Mouse (Mus musculus) intestine, embryonic 14.5 days (tissue): ENCODE data around the gene Psmb5. TPM values are rescaled to one million over a fixed set of nuclear protein-coding genes. Genes with fewer than 3 reads are reported as not detected.
A peak's percentile ranks its signal among the peaks of the same experiment; 100 is the strongest.

ENCODE experiments used
- ATAC-seq: fragments of 200-750 bp; cut with Nextera tagmentation; replicated peaks from 2 replicates; pipeline ENCODE4 v1.8.0; 2017; ENCODE audit warnings: low read depth, moderate number of reproducible peaks, moderate TSS enrichment, moderate library complexity; ENCODE audit not compliant: low FRiP score, low TSS enrichment
- DNase-seq: peaks from one replicate; pipeline ENCODE4 v3.0.0-alpha.2; 2018; ENCODE audit warnings: low spot score
- H3K27ac ChIP-seq: fragments of 300-500 bp; sonication (generic); 2 replicates; pipeline ENCODE4 v1.5.1; 2014; ENCODE audit warnings: low read depth, mild to moderate bottlenecking, control low read depth
- H3K27me3 ChIP-seq: fragments of 300-500 bp; sonication (generic); replicated peaks from 2 replicates; pipeline ENCODE4 v1.6.1; 2014; ENCODE audit warnings: low read length, control low read depth; ENCODE audit not compliant: control insufficient read depth, insufficient read depth
- H3K36me3 ChIP-seq: fragments of 300-500 bp; sonication (generic); 2 replicates; pipeline ENCODE4 v1.6.1; 2014; ENCODE audit warnings: low read length, control low read depth; ENCODE audit not compliant: control insufficient read depth, insufficient read depth
- H3K4me1 ChIP-seq: fragments of 300-500 bp; sonication (generic); replicated peaks from 2 replicates; pipeline ENCODE4 v1.6.1; 2014; ENCODE audit warnings: low read length, control low read depth, mixed read lengths; ENCODE audit not compliant: control insufficient read depth, insufficient read depth
- H3K4me2 ChIP-seq: fragments of 300-500 bp; sonication (generic); 2 replicates; pipeline ENCODE4 v1.6.1; 2014; ENCODE audit warnings: low read length
- H3K4me3 ChIP-seq: fragments of 300-500 bp; sonication (generic); 2 replicates; pipeline ENCODE4 v1.5.1; 2014; ENCODE audit warnings: low read depth, low read length, control low read depth, mixed read lengths
- H3K9ac ChIP-seq: fragments of 300-500 bp; sonication (generic); 2 replicates; pipeline ENCODE4 v1.6.1; 2014; ENCODE audit warnings: mild to moderate bottlenecking, low read length
- H3K9me3 ChIP-seq: fragments of 300-500 bp; sonication (generic); 2 replicates; pipeline ENCODE4 v1.6.1; 2016; ENCODE audit warnings: low read length, control low read depth; ENCODE audit not compliant: control insufficient read depth
- WGBS: fragments of 180-500 bp; shearing (Covaris S2); extraction: QIAGEN DNeasy Blood & Tissue Kit; methylation state at CpG from one replicate; pipeline ENCODE4 v1.1.7; 2014; 5-methylcytosine and 5-hydroxymethylcytosine counted together
- polyA plus RNA-seq: library from polyadenylated mRNA; unstranded; fragments of >200 nt; fragmentation: Nextera tagmentation; extraction: Ambion mirVana; gene quantifications from 2 replicates; pipeline ENCODE4 v1.2.1, GENCODE M21; 2014

Psmb5 gene
- polyA plus RNA-seq, 1 experiment from 2014 or later = 412 TPM

DNA sequence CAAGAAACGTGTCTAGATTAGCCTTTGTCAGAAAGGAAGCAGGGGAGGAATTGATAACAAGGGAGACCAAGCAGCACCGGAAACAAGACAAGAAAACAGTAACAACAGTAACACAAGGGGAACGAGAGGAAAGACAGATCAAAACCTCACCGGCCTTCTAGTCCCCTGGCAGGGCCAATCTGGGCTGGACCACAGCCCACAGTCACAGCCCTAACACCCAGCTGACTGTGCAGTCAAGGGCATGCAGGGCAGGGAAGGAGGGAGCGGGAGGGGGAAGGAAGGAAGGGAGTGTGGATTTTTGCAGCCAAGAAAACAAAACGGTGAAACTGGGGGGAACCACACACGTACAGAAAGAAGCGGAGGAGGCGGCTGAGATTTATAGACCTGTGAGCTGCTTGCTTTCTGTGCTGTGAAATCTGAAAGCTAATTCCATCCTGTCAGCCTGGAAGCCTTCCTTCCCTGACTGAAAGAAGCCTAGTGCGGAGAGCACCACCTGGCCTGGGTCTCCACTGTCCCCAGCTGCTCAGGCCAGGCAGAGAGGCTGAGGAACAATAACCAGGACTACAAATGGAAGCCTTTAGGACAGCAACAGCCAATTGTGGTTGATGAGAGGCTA is 25.4 kb downstream of the Psmb5 start:
- ATAC-seq (no peak), DNase-seq (no peak)
- Histone ChIP-seq H3K4me2 (no peak overlapping the region), H3K27ac (peak overlapping the region; percentile 36; the same call in 1 of the 2 replicates), H3K4me3 (no peak overlapping the region), H3K27me3 (no peaks in the 10 kb centered on the region), H3K36me3 (peaks cover 9% of the 10 kb centered on the region; the same call in 1 of the 2 replicates), H3K9me3 (no peaks in the 10 kb centered on the region), H3K4me1 (no peaks in the 10 kb centered on the region), H3K9ac (no peak overlapping the region)
- 45% methylated on average over 10 of the region's 10 CpGs for WGBS

DNA sequence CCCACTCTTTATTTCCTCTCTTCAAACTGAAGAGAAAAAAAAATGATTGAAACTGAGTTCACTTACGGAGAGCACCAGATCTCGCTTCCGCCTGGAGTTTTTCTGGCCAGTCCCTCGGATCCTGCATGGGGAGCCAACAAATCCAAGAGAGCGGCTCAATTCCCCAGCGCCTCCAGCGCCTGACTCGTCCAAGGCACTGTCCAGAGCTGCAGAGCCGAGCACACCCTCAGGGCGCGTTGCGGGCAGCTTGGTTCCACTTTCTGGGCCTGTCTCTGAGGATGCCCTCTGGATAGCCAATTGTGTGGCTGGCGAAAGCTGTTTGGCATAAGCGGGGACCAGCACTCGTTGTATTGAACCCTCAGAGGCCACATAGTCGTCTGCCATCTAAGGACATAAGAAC is 26.8 kb downstream of the Psmb5 start:
- H3K9ac ChIP-seq = no peak overlapping the region
- 95% methylated on average over 16 of the region's 16 CpGs for WGBS
- H3K4me1 ChIP-seq = no peaks in the 10 kb centered on the region
- no peak for ATAC-seq
- no peaks in the 10 kb centered on the region for H3K27me3 ChIP-seq
- no peaks in the 10 kb centered on the region for H3K9me3 ChIP-seq
- H3K4me3 ChIP-seq = no peak overlapping the region
- no peak for DNase-seq
- H3K27ac ChIP-seq = no peak overlapping the region
- peaks cover 9% of the 10 kb centered on the region; the same call in 1 of the 2 replicates for H3K36me3 ChIP-seq
- no peak overlapping the region for H3K4me2 ChIP-seq

DNA sequence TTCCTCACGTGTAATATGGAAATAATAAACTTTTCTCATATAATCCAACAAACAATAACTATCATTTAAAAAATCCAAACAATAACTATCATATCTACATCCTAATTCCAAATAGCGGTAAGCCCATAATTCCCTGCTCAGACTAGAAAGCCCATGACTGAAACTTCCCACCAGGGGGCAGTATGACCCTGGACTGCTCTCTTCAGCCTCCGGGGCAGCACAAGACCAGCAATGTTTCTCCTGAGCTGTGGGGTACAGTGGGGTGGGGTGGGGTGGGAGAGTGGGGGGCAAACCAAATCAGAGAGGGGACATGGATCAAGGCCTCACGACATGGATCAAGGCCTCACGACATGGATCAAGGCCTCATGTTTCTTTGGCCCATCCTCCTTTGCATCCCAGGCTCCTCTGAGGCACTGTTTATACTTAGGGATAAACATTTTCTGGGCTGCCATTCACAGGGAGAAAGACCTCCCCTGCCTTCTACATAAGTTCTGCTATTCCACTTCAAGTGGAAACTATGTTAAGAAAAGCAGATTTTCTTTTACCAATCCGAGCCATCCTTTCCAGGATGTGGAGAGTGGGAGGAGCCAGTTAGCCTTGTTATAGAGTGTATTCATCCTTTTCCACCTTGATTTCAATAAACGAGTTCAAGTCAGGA is 34.0 kb downstream of the Psmb5 start:
- 0 out of 2 replicates have a peak overlapping the region, but pooled peaks have one; percentile 3 for H3K4me2 ChIP-seq
- DNase-seq (peak; percentile 80), ATAC-seq (peak; percentile 67)
- no peaks in the 10 kb centered on the region for H3K9me3 ChIP-seq
- peaks cover 21% of the 10 kb centered on the region for H3K36me3 ChIP-seq
- no peaks in the 10 kb centered on the region for H3K27me3 ChIP-seq
- H3K9ac ChIP-seq = no peak overlapping the region
- H3K4me1 ChIP-seq = peaks cover 3% of the 10 kb centered on the region; the same call in 1 of the 2 replicates
- no peak overlapping the region for H3K4me3 ChIP-seq
- 29% methylated on average over 7 of the region's 7 CpGs for WGBS
- peak overlapping the region; percentile 59 for H3K27ac ChIP-seq

DNA sequence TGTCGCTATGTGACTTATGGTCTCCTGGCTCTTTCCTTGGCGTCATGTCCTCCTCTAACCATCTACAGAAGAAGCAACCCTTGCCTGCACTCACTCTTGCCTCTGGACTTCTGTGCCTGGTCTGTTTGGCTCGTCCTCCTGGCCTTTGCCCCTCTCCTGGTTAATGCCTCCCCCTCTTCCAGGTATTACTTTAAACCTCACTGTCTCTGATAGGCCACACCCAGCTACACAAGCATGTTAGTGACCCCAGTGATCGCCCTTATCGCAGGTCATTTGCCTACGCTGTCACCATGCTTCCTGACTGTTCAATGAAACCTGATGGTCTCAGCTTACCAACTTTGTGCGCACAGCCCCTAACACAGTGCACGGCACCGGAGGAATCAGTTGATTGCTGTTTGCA is 35.3 kb downstream of the Psmb5 start:
- no peaks in the 10 kb centered on the region for H3K27me3 ChIP-seq
- peaks cover 10% of the 10 kb centered on the region for H3K4me1 ChIP-seq
- no peak overlapping the region for H3K4me2 ChIP-seq
- no peak overlapping the region for H3K27ac ChIP-seq
- WGBS = 90% methylated on average over 9 of the region's 9 CpGs
- ATAC-seq (no peak), DNase-seq (no peak)
- H3K36me3 ChIP-seq = peaks cover 21% of the 10 kb centered on the region
- H3K9ac ChIP-seq = no peak overlapping the region
- no peak overlapping the region for H3K4me3 ChIP-seq
- no peaks in the 10 kb centered on the region for H3K9me3 ChIP-seq

DNA sequence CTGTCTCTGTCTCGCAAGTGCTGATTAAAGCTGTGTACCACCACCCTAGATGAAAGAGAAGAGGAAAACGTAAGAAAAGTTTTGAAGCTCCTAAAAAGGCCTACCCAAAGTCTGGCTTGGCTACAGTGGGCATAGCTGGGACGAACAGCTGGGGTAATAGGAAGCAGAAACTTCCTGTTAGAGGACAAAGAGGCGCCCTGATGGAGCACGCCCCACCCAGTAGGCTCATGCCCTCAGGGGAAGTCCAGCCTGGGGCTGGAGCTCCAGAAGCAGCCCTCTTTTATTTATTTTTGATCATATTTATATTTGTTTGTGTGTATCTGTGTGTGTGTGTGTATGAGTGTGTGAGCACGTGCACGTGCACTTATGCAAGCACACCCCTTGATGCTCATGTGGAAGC is 38.2 kb downstream of the Psmb5 start:
- peaks cover 14% of the 10 kb centered on the region for H3K4me1 ChIP-seq
- ATAC-seq (no peak), DNase-seq (no peak)
- no peak overlapping the region for H3K9ac ChIP-seq
- H3K4me3 ChIP-seq = no peak overlapping the region
- 78% methylated on average over 7 of the region's 7 CpGs for WGBS
- H3K9me3 ChIP-seq = no peaks in the 10 kb centered on the region
- no peaks in the 10 kb centered on the region for H3K27me3 ChIP-seq
- H3K27ac ChIP-seq = no peak overlapping the region
- H3K4me2 ChIP-seq = no peak overlapping the region
- H3K36me3 ChIP-seq = peaks cover 15% of the 10 kb centered on the region

DNA sequence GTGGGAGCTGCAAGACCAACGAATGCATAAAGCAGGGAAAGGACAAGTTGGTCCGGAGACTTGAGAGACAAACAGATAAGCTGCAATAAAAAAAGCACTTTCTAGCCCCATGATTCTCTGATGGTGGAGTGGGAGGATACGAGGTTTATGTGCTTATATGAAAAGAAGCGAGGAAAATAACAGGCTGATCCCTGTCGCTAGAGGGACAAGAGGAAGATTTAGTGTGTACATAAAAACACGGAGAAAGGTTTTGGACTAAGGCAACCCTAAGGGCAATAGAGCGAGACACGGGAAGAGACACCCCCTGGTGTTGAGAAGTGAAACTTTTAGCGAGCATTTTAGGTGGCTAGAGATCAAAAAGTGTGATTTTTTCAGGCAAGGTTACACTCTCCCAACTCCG is 39.8 kb downstream of the Psmb5 start:
- H3K27ac ChIP-seq = peak overlapping the region; percentile 93
- peak overlapping the region; percentile 93 for H3K4me2 ChIP-seq
- no peaks in the 10 kb centered on the region for H3K9me3 ChIP-seq
- peaks cover 12% of the 10 kb centered on the region for H3K36me3 ChIP-seq
- H3K9ac ChIP-seq = peak overlapping the region; percentile 86
- DNase-seq (no peak), ATAC-seq (peak; percentile 32; the same call in 1 of the 2 replicates)
- H3K4me1 ChIP-seq = peaks cover 28% of the 10 kb centered on the region
- peak overlapping the region; percentile 95 for H3K4me3 ChIP-seq
- no peaks in the 10 kb centered on the region for H3K27me3 ChIP-seq
- 1% methylated on average over 10 of the region's 10 CpGs for WGBS

DNA sequence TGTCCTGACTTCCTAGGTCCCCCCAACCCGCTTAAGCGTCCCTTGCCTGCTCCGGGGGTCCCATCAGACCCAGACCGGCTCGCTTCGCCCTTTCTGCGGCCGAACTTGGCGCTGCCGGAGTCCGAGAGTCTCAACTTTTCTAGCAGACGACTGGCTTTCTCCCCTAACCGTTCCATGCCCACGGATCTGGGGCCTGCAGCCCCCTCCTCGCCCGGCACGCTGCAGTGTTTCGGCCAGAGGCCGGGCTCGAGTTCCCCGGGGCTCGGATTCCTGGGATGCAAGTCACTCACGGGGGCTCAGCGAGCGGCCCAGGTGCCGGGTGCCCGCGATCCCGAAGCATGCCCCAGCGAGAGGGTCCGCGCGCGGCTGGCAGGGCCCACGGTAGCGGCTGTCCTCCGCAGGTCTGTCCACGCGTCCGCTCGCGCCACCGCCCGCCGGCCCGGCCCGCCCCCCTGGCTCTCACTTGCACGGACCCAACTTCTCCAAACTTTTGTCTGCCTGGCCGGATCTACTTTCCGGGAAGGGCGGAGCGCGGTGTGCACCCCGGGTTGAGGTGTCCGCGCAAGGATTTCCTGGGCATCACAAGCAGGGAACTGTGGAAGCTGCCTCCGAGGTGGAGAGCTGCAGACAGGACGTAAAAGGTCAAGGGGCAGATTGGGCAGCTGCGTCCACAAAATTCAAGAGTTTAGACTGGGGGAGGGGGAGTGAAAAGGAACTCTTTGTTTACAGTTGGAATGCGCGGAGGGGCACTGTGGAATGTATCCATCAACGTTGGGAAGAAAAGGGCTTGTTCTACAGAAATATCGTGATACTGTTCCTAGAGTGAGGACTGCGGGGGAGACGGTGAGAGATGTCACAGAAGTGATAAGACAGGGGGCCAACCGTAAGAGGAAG is 40.5 kb downstream of the Psmb5 start, which contains the start of gene Ajuba:
TSS of gene Ajuba (minus strand) at position 470 of the 894 bp plus-strand sequence.
- Histone ChIP-seq H3K4me3 (peak within 1 kb of the TSS; percentile 95), H3K36me3 (peaks cover 4% of the 10 kb centered on the region; the same call in 1 of the 2 replicates), H3K9me3 (no peaks in the 10 kb centered on the region), H3K4me1 (peaks cover 33% of the 10 kb centered on the region), H3K27me3 (no peaks in the 10 kb centered on the region), H3K9ac (peak within 1 kb of the TSS; percentile 86), H3K27ac (peak within 1 kb of the TSS; percentile 93), H3K4me2 (peak within 1 kb of the TSS; percentile 93)
- DNase-seq (peak; percentile 97), ATAC-seq (peak; percentile 75)
- WGBS = under 1% methylated on average over 66 of the region's 66 CpGs

DNA sequence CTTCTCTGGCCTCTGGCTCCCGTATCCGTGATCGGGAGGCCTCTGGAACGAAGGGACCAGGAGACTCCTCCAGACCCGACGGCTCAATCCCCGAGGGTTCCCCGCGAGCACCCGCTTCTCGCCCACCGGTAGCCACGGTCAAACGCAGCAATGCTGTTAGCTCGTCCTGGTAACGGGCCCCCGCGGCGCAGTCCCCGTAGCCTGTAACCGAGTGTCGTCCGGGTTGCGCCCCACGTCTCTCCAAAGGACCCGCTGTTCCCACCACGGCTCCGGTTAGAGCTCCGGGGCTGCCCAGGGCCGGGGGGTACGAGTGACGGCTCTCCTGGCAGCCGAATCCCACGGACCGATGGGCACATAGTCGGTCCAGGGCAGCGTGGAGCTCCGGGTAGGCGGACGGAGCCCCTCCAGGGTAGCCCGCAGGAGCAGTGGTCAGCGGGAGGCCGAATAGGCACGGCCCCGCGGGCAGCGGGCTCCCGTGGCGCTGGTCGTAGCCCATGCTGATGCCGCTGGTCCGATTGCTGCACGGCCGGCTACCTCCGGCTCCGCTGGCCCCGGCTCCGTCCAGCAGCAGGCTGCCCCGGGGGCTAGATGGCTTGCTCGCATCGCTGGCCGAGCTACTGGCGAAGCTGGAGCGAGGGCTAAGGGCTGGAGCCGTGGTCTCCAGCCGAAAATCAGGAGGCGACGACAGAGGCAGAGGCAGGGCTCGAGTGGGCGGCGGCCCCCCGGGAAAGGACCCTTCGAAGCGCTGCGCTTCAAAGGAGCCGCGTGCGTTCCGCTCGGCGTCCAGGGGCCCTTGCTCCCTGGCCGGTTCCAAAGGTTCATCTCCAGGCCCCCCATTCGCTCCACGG is 41.4 kb downstream of the Psmb5 start:
- Histone ChIP-seq H3K27ac (peak overlapping the region; percentile 93), H3K4me1 (peaks cover 38% of the 10 kb centered on the region), H3K27me3 (no peaks in the 10 kb centered on the region), H3K9ac (peak overlapping the region; percentile 86), H3K9me3 (no peaks in the 10 kb centered on the region), H3K4me3 (peak overlapping the region; percentile 95), H3K4me2 (peak overlapping the region; percentile 93), H3K36me3 (peaks cover 12% of the 10 kb centered on the region)
- peak; percentile 82 for DNase-seq
- under 1% methylated on average over 84 of the region's 84 CpGs for WGBS
- ATAC-seq = no peak
